Mouse (Mus musculus) heart, adult 2 months (tissue): ENCODE results near the gene Serinc1. TPM values are rescaled to one million over a fixed set of nuclear protein-coding genes. Genes with fewer than 3 reads are reported as not detected.
"Not testable (repeated sequence)": the region's sequence is repeated elsewhere in the genome, so short reads cannot be mapped to it uniquely, and the experiment has no call there.

ENCODE experiments used
- DNase-seq, 2 experiments: peaks; one replicate each; pipeline ENCODE4 v3.0.0; 2021
- H3K27ac ChIP-seq: fragments of 200-600 bp; 2 replicates; pipeline ENCODE4 v1.8.1; 2022
- H3K27me3 ChIP-seq: fragments of 200-500 bp; 2 replicates; pipeline ENCODE4 v1.6.1; 2012; ENCODE audit warnings: mild to moderate bottlenecking, low read length, inconsistent platforms, mixed read lengths; ENCODE audit not compliant: control insufficient read depth, insufficient read depth
- H3K36me3 ChIP-seq: fragments of 200-500 bp; 2 replicates; pipeline ENCODE4 v1.6.1; 2012; ENCODE audit warnings: low read length, inconsistent platforms; ENCODE audit not compliant: control insufficient read depth, insufficient read depth
- H3K4me1 ChIP-seq: fragments of 200-500 bp; 2 replicates; pipeline ENCODE4 v1.6.1; 2011; ENCODE audit warnings: low read length; ENCODE audit not compliant: control insufficient read depth, insufficient read depth
- H3K4me3 ChIP-seq: fragments of 200-600 bp; 2 replicates; pipeline ENCODE4 v1.8.1; 2022
- H3K79me2 ChIP-seq: fragments of 200-500 bp; replicated peaks from 2 replicates; pipeline ENCODE4 v1.6.1; 2012; ENCODE audit warnings: mild to moderate bottlenecking, inconsistent platforms, low read length, moderate library complexity, mixed read lengths; ENCODE audit not compliant: control insufficient read depth, insufficient read depth
- H3K9ac ChIP-seq: fragments of 200-500 bp; 2 replicates; pipeline ENCODE4 v1.6.1; 2012; ENCODE audit warnings: low read depth, mild to moderate bottlenecking, control low read depth, inconsistent platforms, low read length, mixed read lengths
- CTCF ChIP-seq: fragments of 200-600 bp; IDR thresholded peaks from 2 replicates; pipeline ENCODE4 v1.8.1; 2022; ENCODE audit warnings: antibody characterized with exemption, mild to moderate bottlenecking, moderate library complexity
- EP300 ChIP-seq: fragments of 200-500 bp; IDR thresholded peaks from 2 replicates; pipeline ENCODE4 v1.6.1; 2011; ENCODE audit warnings: low read depth, low read length, control low read depth; ENCODE audit not compliant: insufficient read depth
- POLR2A ChIP-seq: fragments of 200-500 bp; IDR thresholded peaks from 2 replicates; pipeline ENCODE4 v1.6.1; 2011; ENCODE audit warnings: mild to moderate bottlenecking, low read depth, low read length, control low read depth; ENCODE audit not compliant: insufficient read depth
- WGBS: fragments of 180-500 bp; shearing (Covaris S2); methylation state at CpG from one replicate; pipeline ENCODE4 v1.1.7; 2018; 5-methylcytosine and 5-hydroxymethylcytosine counted together
- intact Hi-C: fragments of 180-260 bp; cut with DNase I; formaldehyde crosslinking; loops from one replicate; pipeline ENCODE4 v1.15.1; 2025
- polyA plus RNA-seq: library from polyadenylated mRNA; depleted of rRNA; stranded (reverse); fragments of >200 nt; gene quantifications from 2 replicates; pipeline ENCODE4 v1.2.3, GENCODE M21; 2012
- total RNA-seq, 2 experiments: library from RNA; stranded (reverse); gene quantifications; 2 replicates each; pipeline ENCODE4 v1.2.3; 2021

The Serinc1 gene
- total and polyA plus RNA-seq, 3 experiments = 88.0 to 315 (median 271) TPM

DNA sequence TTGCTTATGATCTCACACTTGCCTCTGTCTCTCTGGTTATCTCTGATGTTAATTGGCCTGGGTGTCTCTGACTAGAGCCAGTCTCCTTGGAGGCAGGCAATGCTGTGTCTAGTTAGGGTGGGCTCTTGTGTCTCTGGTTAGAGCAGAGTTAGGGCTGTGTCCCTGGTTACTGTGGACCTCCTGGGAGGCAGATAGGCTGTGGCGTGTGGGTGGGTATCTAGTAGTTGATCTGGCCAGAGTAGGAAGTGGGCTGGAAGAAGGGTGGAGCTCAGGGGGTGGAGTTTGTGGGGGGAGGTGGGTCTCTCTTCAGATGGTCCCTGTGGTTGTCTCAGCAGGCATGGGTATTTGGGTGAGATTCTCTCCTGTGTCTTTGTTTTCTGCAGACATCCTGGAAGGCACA lies 33.9 kb upstream of the Serinc1 start:
- intact Hi-C loops = no loop called here
- no peaks in the 10 kb centered on the region for H3K79me2 ChIP-seq
- H3K27me3 ChIP-seq = no peaks in the 10 kb centered on the region
- no peak for TF ChIP-seq EP300
- no peak for TF ChIP-seq POLR2A
- TF ChIP-seq CTCF = no peak
- H3K4me3 ChIP-seq = no peak overlapping the region
- DNase-seq = no peak
- 32% methylated on average over 1 of the region's 1 CpGs for WGBS
- H3K9ac ChIP-seq = no peak overlapping the region
- no peak overlapping the region for H3K27ac ChIP-seq
- no peaks in the 10 kb centered on the region for H3K36me3 ChIP-seq
- H3K4me1 ChIP-seq = no peaks in the 10 kb centered on the region

DNA sequence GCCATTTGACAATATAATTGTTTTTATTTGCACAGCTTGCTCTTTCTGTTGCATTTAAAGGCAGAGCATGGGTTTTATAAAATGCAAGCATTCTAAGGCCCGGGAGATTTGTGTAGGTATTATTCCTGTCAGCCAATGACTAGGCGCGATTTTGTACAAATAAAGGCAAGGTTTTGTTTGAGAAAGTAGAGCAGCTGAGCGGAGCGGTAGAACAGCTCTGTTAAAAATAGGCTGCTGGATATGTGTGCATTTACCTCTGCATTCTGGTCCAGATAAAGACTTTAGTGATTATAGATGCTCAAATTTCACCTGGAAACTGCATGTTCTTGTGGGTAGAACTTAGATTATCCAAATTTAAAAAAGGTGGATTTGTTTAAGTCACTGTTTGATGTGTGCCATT lies 25.3 kb upstream of the Serinc1 start:
- H3K4me3 ChIP-seq = no peak overlapping the region
- no peak overlapping the region for H3K27ac ChIP-seq
- intact Hi-C loops = no loop called here
- H3K27me3 ChIP-seq = no peaks in the 10 kb centered on the region
- no peak for DNase-seq
- TF ChIP-seq EP300 (no peak), CTCF (no peak), POLR2A (no peak)
- no peaks in the 10 kb centered on the region for H3K4me1 ChIP-seq
- no peak overlapping the region for H3K9ac ChIP-seq
- H3K36me3 ChIP-seq = no peaks in the 10 kb centered on the region
- WGBS = 84% methylated on average over 5 of the region's 5 CpGs
- H3K79me2 ChIP-seq = no peaks in the 10 kb centered on the region

DNA sequence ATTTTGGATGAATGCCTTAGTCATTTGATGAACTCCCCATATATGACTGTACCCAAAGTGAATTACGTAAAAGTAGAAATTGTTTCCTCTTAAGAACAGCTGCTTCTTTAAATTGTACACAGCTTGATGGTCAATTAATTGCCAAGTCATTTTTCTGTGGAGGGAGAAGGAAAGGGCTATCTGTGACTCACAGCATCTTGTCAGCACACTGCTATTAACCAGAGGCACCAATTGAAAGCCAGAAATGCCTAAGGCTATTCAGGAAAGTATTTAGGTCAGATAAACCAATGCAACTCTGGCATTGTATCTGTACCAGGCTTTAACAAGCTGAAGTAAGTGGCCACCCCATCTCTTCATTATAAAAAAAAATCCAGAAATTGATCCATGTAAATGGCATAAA lies 21.4 kb upstream of the Serinc1 start:
- no peaks in the 10 kb centered on the region for H3K79me2 ChIP-seq
- no peak overlapping the region for H3K27ac ChIP-seq
- intact Hi-C loops = no loop called here
- no peak for DNase-seq
- no peaks in the 10 kb centered on the region for H3K4me1 ChIP-seq
- H3K4me3 ChIP-seq = no peak overlapping the region
- H3K27me3 ChIP-seq = no peaks in the 10 kb centered on the region
- H3K36me3 ChIP-seq = no peaks in the 10 kb centered on the region
- no peak overlapping the region for H3K9ac ChIP-seq
- no peak for TF ChIP-seq CTCF
- no peak for TF ChIP-seq EP300
- no peak for TF ChIP-seq POLR2A
- WGBS = 67% methylated on average over 1 of the region's 1 CpGs

DNA sequence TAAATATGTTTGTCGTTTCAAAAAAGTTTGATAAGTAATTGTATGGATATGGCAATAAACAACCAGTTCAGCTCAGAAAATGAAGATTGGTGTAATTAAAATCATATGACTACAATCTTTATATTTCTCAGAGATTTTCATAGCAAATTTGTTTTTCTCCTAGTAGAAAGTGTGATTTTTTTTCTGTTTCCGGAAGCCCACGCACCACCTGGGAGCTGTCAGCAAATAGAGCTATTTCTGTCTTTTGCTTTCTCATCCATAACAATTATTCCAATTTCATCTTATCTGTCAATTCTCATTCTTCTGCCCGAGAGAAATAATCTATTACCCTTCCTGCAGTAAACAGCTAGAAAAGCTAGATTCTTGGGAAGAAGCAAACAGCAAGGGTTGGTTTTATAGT lies 17.3 kb upstream of the Serinc1 start:
- TF ChIP-seq POLR2A = no peak
- no peak for TF ChIP-seq EP300
- no peak for TF ChIP-seq CTCF
- H3K36me3 ChIP-seq = no peaks in the 10 kb centered on the region
- intact Hi-C loops = no loop called here
- WGBS = 73% methylated on average over 4 of the region's 4 CpGs
- no peaks in the 10 kb centered on the region for H3K27me3 ChIP-seq
- H3K79me2 ChIP-seq = no peaks in the 10 kb centered on the region
- DNase-seq = no peak
- no peak overlapping the region for H3K27ac ChIP-seq
- H3K4me3 ChIP-seq = no peak overlapping the region
- H3K9ac ChIP-seq = no peak overlapping the region
- H3K4me1 ChIP-seq = no peaks in the 10 kb centered on the region

DNA sequence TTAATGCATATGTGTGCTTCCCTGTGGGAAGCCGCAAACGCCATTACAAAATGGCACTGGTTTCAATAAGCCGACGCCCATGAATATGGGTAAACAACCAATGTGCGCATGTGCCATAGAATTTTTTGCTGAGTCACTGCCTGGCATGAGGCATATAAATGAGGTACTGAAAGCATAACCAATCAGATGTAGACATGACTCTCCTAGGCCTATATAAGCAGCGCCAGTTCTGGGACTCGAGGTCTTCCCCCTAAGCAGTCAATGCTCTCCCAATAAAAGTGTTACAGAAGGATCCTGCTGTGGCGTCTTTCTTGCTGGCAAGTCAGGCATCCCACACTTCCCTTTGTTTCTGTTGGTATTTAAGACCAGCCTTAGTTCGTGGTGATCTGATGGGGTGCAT lies 11.6 kb upstream of the Serinc1 start:
- H3K36me3 ChIP-seq, H3K4me3 ChIP-seq, H3K27me3 ChIP-seq, DNase-seq, H3K4me1 ChIP-seq, H3K79me2 ChIP-seq, intact Hi-C loops, H3K27ac ChIP-seq, H3K9ac ChIP-seq: not testable (repeated sequence)
- 89% methylated on average over 9 of the region's 9 CpGs for WGBS

DNA sequence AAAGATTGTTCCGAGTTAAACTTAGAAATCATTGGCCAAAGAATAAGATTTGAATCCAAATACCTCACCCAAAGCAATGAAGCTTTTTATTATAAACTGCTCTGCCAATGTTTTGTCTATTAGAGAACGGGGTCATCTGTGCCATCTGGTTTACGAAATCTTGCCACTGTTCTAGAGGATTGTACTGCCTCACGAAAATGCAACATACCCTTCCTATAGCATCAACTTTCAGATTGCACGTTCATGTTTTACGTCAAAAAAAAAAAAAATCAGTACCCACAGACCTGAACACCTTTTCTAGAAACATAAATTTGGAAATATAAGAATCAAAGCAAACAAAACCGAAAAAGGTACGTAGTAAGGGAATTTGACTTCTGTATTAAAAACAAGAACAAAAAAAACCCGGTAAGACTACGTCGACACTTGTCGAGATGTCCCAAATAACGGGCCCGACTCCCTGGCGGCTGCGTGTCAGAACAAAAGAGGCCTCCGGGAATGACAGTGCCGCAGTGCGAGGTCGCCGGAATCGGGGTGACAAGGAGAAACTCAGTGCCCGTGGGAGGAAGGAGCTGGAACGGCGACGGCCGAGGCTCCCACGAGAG lies 613 bp downstream of the Serinc1 start:
- peaks cover 41% of the 10 kb centered on the region for H3K36me3 ChIP-seq
- TF ChIP-seq CTCF (peak; percentile 12; the same call in 1 of the 2 replicates), POLR2A (no peak), EP300 (no peak)
- H3K4me3 ChIP-seq = peak overlapping the region; percentile 92
- no peaks in the 10 kb centered on the region for H3K27me3 ChIP-seq
- H3K27ac ChIP-seq = peak overlapping the region; percentile 98
- H3K79me2 ChIP-seq = peaks cover 6% of the 10 kb centered on the region; the same call in 1 of the 2 replicates
- intact Hi-C loops = loop anchor here (2.0 kb wide), 1 partner anchor 45 kb away; the partner anchor contains the start of gene Hsf2
- WGBS = 1% methylated on average over 28 of the region's 28 CpGs
- DNase-seq = no peak
- peaks cover 6% of the 10 kb centered on the region for H3K4me1 ChIP-seq
- H3K9ac ChIP-seq = peak overlapping the region; percentile 96

DNA sequence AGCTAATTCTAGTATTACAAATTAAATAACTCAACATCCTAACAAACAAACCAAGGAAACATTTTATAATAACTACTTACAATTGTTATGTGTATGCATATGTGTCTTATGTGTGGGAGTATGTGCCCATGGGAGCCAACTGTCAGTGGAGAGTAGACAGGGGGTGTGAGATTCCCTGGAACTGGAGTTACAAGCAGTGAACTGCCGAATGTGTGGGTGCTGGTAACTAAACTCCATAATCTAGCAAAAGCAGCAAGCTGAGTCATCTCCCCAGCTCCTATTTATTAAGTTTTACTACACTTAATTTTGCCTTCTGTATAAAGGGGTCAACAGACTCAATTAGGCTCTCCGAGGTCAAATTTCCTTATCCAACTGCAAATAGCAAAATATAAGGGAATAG lies 1.3 kb downstream of the Serinc1 start:
- no peaks in the 10 kb centered on the region for H3K27me3 ChIP-seq
- H3K27ac ChIP-seq = no peak overlapping the region; the same call in 1 of the 2 replicates
- 40% methylated on average over 2 of the region's 2 CpGs for WGBS
- DNase-seq = no peak
- H3K4me1 ChIP-seq = peaks cover 6% of the 10 kb centered on the region
- H3K4me3 ChIP-seq = peak overlapping the region; percentile 92
- TF ChIP-seq EP300 = no peak
- TF ChIP-seq CTCF = no peak
- TF ChIP-seq POLR2A = no peak
- peaks cover 6% of the 10 kb centered on the region for H3K79me2 ChIP-seq
- H3K9ac ChIP-seq = no peak overlapping the region
- intact Hi-C loops = no loop called here
- peaks cover 43% of the 10 kb centered on the region for H3K36me3 ChIP-seq
